Mouse (Mus musculus): ENCODE data around the gene Dcaf4.

- TF ChIP-seq CTCF (IDR thresholded peaks at IDR 0.05; ENCODE audit: control insufficient read depth, insufficient read depth, insufficient replicate concordance, low read depth, low read length) (no peak), POLR2A (IDR thresholded peaks at IDR 0.05; ENCODE audit: control insufficient read depth, low read depth, low read length) (no peak)
Observed at GRCm38 (mm10) chr12:83481439-83481838, 38.8 kb upstream of the Dcaf4 start.

Data from testis, adult 2 months (tissue).